Mouse (Mus musculus) forebrain, embryonic 10.5 days (tissue): ENCODE measurements around the gene Ifitm6. TPM values are rescaled to one million over a fixed set of nuclear protein-coding genes. Genes with fewer than 3 reads are reported as not detected.
"Not testable (repeated sequence)": the region's sequence is repeated elsewhere in the genome, so short reads cannot be mapped to it uniquely, and the experiment has no call there.

Source experiments
- DNase-seq: peaks from one replicate; pipeline ENCODE4 v3.0.0-alpha.2; 2017; ENCODE audit warnings: low spot score; ENCODE audit errors: extremely low spot score
- H3K27ac ChIP-seq: fragments of 300-500 bp; sonication (generic); 2 replicates; pipeline ENCODE4 v1.5.1; 2016; ENCODE audit warnings: mild to moderate bottlenecking
- H3K27me3 ChIP-seq: fragments of 300-500 bp; sonication (generic); 2 replicates; pipeline ENCODE4 v1.6.1; 2016; ENCODE audit warnings: mild to moderate bottlenecking; ENCODE audit not compliant: poor library complexity, severe bottlenecking
- H3K36me3 ChIP-seq: fragments of 300-500 bp; sonication (generic); replicated peaks from 2 replicates; pipeline ENCODE4 v1.6.1; 2016; ENCODE audit warnings: mild to moderate bottlenecking, moderate library complexity
- H3K4me1 ChIP-seq: fragments of 300-500 bp; sonication (generic); 2 replicates; pipeline ENCODE4 v1.6.1; 2016
- H3K4me3 ChIP-seq: fragments of 300-500 bp; sonication (generic); 2 replicates; pipeline ENCODE4 v1.5.1; 2016; ENCODE audit warnings: mild to moderate bottlenecking, moderate library complexity
- H3K9me3 ChIP-seq: fragments of 300-500 bp; sonication (generic); 2 replicates; pipeline ENCODE4 v1.6.1; 2016; ENCODE audit warnings: mild to moderate bottlenecking, moderate library complexity
- WGBS: fragments of 180-500 bp; shearing (Covaris S2); methylation state at CpG from one replicate; pipeline ENCODE4 v1.1.7; 2016; 5-methylcytosine and 5-hydroxymethylcytosine counted together
- polyA plus RNA-seq: library from polyadenylated mRNA; unstranded; fragments of >200 nt; fragmentation: Nextera tagmentation; extraction: Ambion mirVana; gene quantifications from 2 replicates; pipeline ENCODE4 v1.2.1, GENCODE M21; 2016

Gene Ifitm6
- polyA plus RNA-seq, 1 experiment from 2014 or later, result not detected

DNA sequence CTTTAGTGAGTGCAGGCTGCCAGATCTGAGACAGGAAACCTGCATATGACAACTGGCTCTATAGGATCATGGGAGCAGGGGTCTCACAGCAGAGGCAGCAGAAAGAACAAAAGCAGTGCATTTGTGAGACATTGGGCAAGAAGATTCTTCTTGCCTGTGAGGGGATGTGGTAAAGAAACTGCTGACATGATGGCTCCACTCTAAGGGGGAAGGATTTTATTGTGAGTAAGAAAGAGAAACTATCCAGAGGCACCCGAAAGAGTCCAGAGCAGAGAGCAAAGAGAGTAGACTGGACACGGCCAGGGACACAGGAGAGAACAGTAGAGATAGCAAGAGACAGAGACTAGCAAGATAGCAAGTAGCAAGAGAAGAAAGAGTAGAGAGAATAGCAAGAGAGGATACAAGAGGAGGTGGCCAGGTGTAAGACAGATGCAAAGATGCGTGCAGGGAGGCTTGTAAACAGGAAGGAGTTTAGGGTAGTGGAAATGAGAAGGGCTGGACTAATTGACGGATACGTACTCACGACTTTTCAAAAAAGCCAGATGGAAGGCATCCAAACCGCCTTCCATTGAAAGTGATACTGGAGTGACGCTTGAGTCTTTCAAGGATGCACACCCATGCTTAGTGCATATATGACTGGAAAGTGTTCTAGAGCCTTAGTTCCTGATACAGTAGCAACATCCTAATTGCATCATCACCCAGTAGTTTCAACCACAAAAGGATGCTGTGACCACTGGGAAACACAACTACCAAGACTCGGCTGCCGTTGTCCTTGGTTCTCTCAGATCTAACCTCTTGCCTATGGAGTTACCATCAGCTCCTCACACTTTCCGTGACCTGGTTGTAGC lies 18.6 kb downstream of the Ifitm6 start:
- 93% methylated on average over 11 of the region's 11 CpGs for WGBS
- H3K27ac ChIP-seq, result no peak overlapping the region
- H3K36me3 ChIP-seq, result no peaks in the 10 kb centered on the region
- no peak for DNase-seq
- no peak overlapping the region for H3K4me3 ChIP-seq
- no peaks in the 10 kb centered on the region for H3K9me3 ChIP-seq
- H3K27me3 ChIP-seq, result no peaks in the 10 kb centered on the region
- no peaks in the 10 kb centered on the region for H3K4me1 ChIP-seq

GRCm38 (mm10) chr7:140997817-140998216 lies 19.9 kb downstream of the Ifitm6 start:
- no peak for DNase-seq
- 71% methylated on average over 1 of the region's 1 CpGs for WGBS
- Histone ChIP-seq H3K4me3 (no peak overlapping the region), H3K36me3 (no peaks in the 10 kb centered on the region), H3K27me3 (no peaks in the 10 kb centered on the region), H3K9me3 (no peaks in the 10 kb centered on the region), H3K27ac (no peak overlapping the region), H3K4me1 (no peaks in the 10 kb centered on the region)

DNA sequence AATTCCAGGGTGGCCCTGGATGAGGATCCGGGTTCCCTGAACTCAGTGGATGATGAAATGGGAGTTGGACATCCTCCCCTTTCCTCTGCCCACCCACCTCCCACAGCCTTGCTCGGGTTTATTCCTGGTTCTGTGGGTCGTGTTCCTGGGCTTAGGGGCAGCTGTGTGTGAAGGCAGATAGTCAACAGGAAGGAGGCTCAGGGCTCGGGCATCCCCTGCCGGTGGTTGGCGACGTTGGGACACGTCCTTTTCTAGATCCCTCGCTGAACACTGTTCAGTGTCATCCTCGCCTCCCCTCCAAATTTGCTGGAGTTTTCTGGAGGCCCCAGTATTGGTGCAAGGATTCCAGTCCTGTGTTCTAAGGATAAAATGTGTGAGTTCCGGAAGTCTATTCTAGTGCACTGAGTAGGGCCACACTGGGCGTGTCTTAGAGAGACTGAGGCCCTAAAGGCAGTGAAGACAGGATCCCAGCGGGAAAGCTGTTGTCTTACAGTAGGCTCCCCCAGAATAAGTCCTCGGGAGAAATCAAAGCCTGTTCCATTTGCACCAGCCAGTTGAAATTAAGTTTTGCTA lies 26.5 kb downstream of the Ifitm6 start:
- H3K9me3 ChIP-seq, result 0 out of 2 replicates have a peak, but pooled peaks cover under 1% of the 10 kb centered on the region
- no peak overlapping the region for H3K4me3 ChIP-seq
- H3K4me1 ChIP-seq, result peaks cover 22% of the 10 kb centered on the region
- WGBS, result 87% methylated on average over 14 of the region's 14 CpGs
- H3K27ac ChIP-seq, result no peak overlapping the region
- no peaks in the 10 kb centered on the region for H3K36me3 ChIP-seq
- no peaks in the 10 kb centered on the region for H3K27me3 ChIP-seq
- no peak for DNase-seq

GRCm38 (mm10) chr7:140990622-140991021 lies 27.1 kb downstream of the Ifitm6 start:
- Histone ChIP-seq H3K27ac (no peak overlapping the region), H3K36me3 (no peaks in the 10 kb centered on the region), H3K27me3 (no peaks in the 10 kb centered on the region), H3K9me3 (0 out of 2 replicates have a peak, but pooled peaks cover 6% of the 10 kb centered on the region), H3K4me3 (no peak overlapping the region), H3K4me1 (peaks cover 22% of the 10 kb centered on the region)
- no peak for DNase-seq
- WGBS, result 76% methylated on average over 5 of the region's 5 CpGs

- Histone ChIP-seq H3K36me3 (no peaks in the 10 kb centered on the region), H3K27ac (no peak overlapping the region), H3K4me1 (peaks cover 22% of the 10 kb centered on the region), H3K27me3 (no peaks in the 10 kb centered on the region), H3K4me3 (no peak overlapping the region), H3K9me3 (0 out of 2 replicates have a peak, but pooled peaks cover 6% of the 10 kb centered on the region)
- no peak for DNase-seq
- 78% methylated on average over 6 of the region's 6 CpGs for WGBS
These were observed 27.5 kb downstream of the Ifitm6 start for GRCm38 (mm10) chr7:140990185-140990584.

- H3K4me1 ChIP-seq, result peaks cover 22% of the 10 kb centered on the region
- 0 out of 2 replicates have a peak, but pooled peaks cover 6% of the 10 kb centered on the region for H3K9me3 ChIP-seq
- no peak for DNase-seq
- H3K4me3 ChIP-seq, result no peak overlapping the region
- no peaks in the 10 kb centered on the region for H3K27me3 ChIP-seq
- 82% methylated on average over 4 of the region's 4 CpGs for WGBS
- no peak overlapping the region for H3K27ac ChIP-seq
- no peaks in the 10 kb centered on the region for H3K36me3 ChIP-seq
These were observed 28.7 kb downstream of the Ifitm6 start for GRCm38 (mm10) chr7:140989022-140989421.

GRCm38 (mm10) chr7:140987182-140988138 lies 30.3 kb downstream of the Ifitm6 start:
- Histone ChIP-seq H3K4me1 (peaks cover 22% of the 10 kb centered on the region), H3K36me3 (no peaks in the 10 kb centered on the region), H3K27me3 (no peaks in the 10 kb centered on the region), H3K9me3 (0 out of 2 replicates have a peak, but pooled peaks cover 6% of the 10 kb centered on the region), H3K4me3 (no peak overlapping the region), H3K27ac (no peak overlapping the region)
- WGBS, result 93% methylated on average over 17 of the region's 17 CpGs
- no peak for DNase-seq

GRCm38 (mm10) chr7:140982971-140983370 lies 34.8 kb downstream of the Ifitm6 start:
- no peaks in the 10 kb centered on the region for H3K36me3 ChIP-seq
- DNase-seq, result no peak
- no peak overlapping the region for H3K4me3 ChIP-seq
- no peaks in the 10 kb centered on the region for H3K27me3 ChIP-seq
- no peak overlapping the region for H3K27ac ChIP-seq
- H3K4me1 ChIP-seq, result no peaks in the 10 kb centered on the region
- H3K9me3 ChIP-seq, result 0 out of 2 replicates have a peak, but pooled peaks cover 6% of the 10 kb centered on the region
- WGBS, result 92% methylated on average over 7 of the region's 7 CpGs

DNA sequence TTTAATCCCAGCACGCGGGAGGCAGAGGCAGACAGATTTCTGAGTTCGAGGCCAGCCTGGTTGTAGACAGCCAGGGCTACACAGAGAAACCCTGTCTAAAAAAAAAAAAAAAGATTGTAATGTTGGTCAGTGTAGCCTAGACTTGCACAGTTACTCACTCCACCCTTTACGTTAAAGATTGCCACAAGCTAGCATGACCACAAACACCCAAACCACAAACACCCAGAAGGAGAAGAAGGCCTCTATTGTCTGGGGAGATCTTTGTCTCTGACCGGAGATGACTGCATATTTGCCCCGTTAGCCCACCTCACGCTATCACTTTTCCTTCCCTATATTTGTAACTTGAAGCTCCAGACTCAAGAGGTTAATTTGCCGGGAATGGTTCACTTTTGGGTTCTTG lies 36.0 kb downstream of the Ifitm6 start:
- no peaks in the 10 kb centered on the region for H3K4me1 ChIP-seq
- 0 out of 2 replicates have a peak, but pooled peaks cover 6% of the 10 kb centered on the region for H3K9me3 ChIP-seq
- H3K27me3 ChIP-seq, result no peaks in the 10 kb centered on the region
- DNase-seq, result no peak
- no peaks in the 10 kb centered on the region for H3K36me3 ChIP-seq
- no peak overlapping the region for H3K27ac ChIP-seq
- H3K4me3 ChIP-seq, result no peak overlapping the region
- 96% methylated on average over 8 of the region's 8 CpGs for WGBS

DNA sequence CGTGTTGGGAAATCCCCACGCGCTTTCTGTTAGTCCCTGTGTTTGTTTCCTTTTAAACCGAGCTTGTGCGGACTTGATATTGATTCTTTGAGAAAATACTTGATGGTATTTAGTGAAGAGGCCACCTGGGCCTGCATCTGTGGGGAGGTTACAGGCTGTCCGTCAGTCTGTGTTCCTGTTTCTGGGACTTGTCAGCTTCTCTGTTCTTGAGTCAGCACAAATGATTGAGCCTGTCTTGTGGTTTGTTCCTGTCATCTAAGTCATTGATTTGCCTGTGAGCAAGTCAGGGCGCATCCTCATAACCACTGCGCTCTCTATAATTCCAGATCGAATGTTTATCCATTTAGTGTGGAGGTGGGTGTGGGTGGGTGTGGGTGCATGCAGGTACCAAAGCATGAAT lies 41.0 kb downstream of the Ifitm6 start:
- H3K27ac ChIP-seq, H3K36me3 ChIP-seq, H3K9me3 ChIP-seq, DNase-seq, H3K4me3 ChIP-seq: not testable (repeated sequence)
- Histone ChIP-seq H3K27me3 (peaks cover 23% of the 10 kb centered on the region), H3K4me1 (peaks cover 25% of the 10 kb centered on the region)
- WGBS, result 89% methylated on average over 9 of the region's 9 CpGs

- Histone ChIP-seq H3K4me3 (no peak overlapping the region), H3K9me3 (no peaks in the 10 kb centered on the region), H3K36me3 (no peaks in the 10 kb centered on the region), H3K27me3 (peaks cover 35% of the 10 kb centered on the region), H3K27ac (no peak overlapping the region), H3K4me1 (peaks cover 37% of the 10 kb centered on the region)
- no peak for DNase-seq
- WGBS, result 22% methylated on average over 3 of the region's 3 CpGs
These were observed 42.3 kb downstream of the Ifitm6 start for GRCm38 (mm10) chr7:140975465-140975864.

DNA sequence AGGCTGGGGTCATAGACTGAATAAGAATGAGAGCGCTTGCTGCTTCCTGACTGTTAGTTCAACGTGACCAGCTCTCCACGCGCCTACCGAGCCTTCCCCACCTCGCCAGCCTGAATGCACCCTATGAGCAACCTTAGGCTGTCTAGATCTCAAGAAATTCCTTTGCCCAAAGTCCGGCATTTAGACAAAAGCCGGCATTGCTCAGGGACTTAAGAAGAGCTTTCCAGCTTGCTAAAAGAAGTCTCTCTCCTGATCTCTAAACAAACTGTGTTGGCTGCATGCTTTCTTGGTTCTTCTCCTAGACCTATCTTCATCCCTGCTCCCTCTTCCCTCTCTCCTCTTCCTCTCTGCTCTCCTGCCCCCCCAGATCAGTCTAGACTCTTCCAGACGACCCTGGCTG lies 42.8 kb downstream of the Ifitm6 start:
- 10% methylated on average over 9 of the region's 9 CpGs for WGBS
- Histone ChIP-seq H3K36me3 (no peaks in the 10 kb centered on the region), H3K27ac (no peak overlapping the region), H3K4me1 (peaks cover 37% of the 10 kb centered on the region), H3K4me3 (no peak overlapping the region), H3K9me3 (no peaks in the 10 kb centered on the region), H3K27me3 (peaks cover 41% of the 10 kb centered on the region)
- DNase-seq, result no peak
